18 mouse cellular contexts compared by ENCODE assay signal in the genomic region with DNA sequence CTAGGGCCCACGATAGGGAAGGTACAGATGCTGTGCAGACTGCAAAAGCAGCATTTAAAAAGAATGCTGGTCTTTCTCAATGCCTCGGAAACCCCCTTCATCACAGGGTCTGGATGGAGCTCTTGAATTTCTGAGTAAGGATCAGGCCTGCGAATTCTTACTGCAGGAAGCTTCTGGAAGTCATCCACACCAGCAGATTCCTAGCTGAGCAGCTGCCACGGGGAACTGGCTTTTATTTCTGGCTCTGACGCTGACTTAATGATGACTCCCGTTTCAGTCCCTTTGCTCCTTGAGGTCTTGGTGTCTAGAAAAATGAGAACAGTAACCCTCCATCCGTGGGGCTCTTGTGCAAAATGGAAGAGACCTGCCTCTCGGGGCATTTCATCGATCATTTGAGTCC. TPM values are rescaled to one million over a fixed set of nuclear protein-coding genes. Genes with fewer than 3 reads are reported as not detected.
DNase-seq lines count a peak whose midpoint lies in the region; ATAC-seq and TF ChIP-seq lines count a peak whose summit lies in the region.
"Had no signal": no experiment of that assay in that cellular context is flagged by ENCODE, and none has a peak within 500 bp of the region (broad histone marks: within the 10 kb centered on the region; RNA-seq: fewer than 3 reads in every experiment).

No protein-coding gene starts in this region.

- ATAC-seq in stomach, embryonic 16.5 days (ENCODE audit: insufficient read depth, low FRiP score), result no peak; the same call in 1 of the 2 replicates
- no peak for ATAC-seq in stomach, postnatal 0 days (ENCODE audit: low FRiP score, low TSS enrichment)
- ATAC-seq: forebrain, embryonic 13.5 days had no signal

- no peak overlapping the region for H3K4me2 ChIP-seq in stomach, embryonic 16.5 days (ENCODE audit: low read depth, low read length)
- H3K4me2 ChIP-seq in stomach, postnatal 0 days (replicated peaks; ENCODE audit: low read depth), result no peak overlapping the region
- H3K4me2 ChIP-seq: embryonic facial prominence, embryonic 15.5 days; forebrain, embryonic 13.5 days; hindbrain, embryonic 13.5 days; lung, embryonic 14.5 days had no signal

- TF ChIP-seq EP300 in stomach, postnatal 0 days (optimal IDR thresholded peaks at IDR 0.05), result no peak

- no peaks in the 10 kb centered on the region for H3K27me3 ChIP-seq in stomach, embryonic 16.5 days (ENCODE audit: control insufficient read depth, insufficient read depth, low read length)
- H3K27me3 ChIP-seq in stomach, postnatal 0 days (ENCODE audit: control insufficient read depth, insufficient read depth, low read length), result no peaks in the 10 kb centered on the region
- H3K27me3 ChIP-seq: embryonic facial prominence, embryonic 15.5 days; forebrain, embryonic 13.5 days; hindbrain, embryonic 13.5 days; megakaryocyte, embryonic 14.5 days had no signal

- H3K9ac ChIP-seq in stomach, embryonic 16.5 days (ENCODE audit: low read length), result no peak overlapping the region; the same call in 1 of the 2 replicates
- H3K9ac ChIP-seq in stomach, postnatal 0 days (ENCODE audit: low read length), result no peak overlapping the region
- H3K9ac ChIP-seq: embryonic facial prominence, embryonic 15.5 days; forebrain, embryonic 13.5 days; hindbrain, embryonic 13.5 days; lung, embryonic 14.5 days had no signal

- H3K4me3 ChIP-seq in stomach, embryonic 16.5 days (replicated peaks; ENCODE audit: low read length), result no peak overlapping the region
- H3K4me3 ChIP-seq in stomach, postnatal 0 days (ENCODE audit: low read depth, low read length), result no peak overlapping the region
- H3K4me3 ChIP-seq: embryonic facial prominence, embryonic 15.5 days; forebrain, embryonic 13.5 days; hindbrain, embryonic 13.5 days; megakaryocyte, embryonic 14.5 days had no signal

- DNase-seq in cerebellum, postnatal 14 days, result peak; percentile 23 to 32
- no peak for DNase-seq in cerebellum, adult 8-10 months
- no peak for DNase-seq in stomach, postnatal 0 days (ENCODE audit: low spot score)
- DNase-seq in heart, postnatal 4 days, result peak; percentile 28
- DNase-seq in adrenal gland, adult 2 months, result no peak
- no peak for DNase-seq in adrenal gland, adult (ENCODE audit: inconsistent age in 2 of 2, low spot score in 1 of 2)
- no peak for DNase-seq in spleen, postnatal 36 days (ENCODE audit: low spot score in 2 of 2)
- DNase-seq: adrenal gland, postnatal 10 days; cerebellum, postnatal 25 days; kidney, adult 18-20 months; kidney, postnatal 25 days; lung, embryonic 14.5 days; thymus, postnatal 4 days had no signal

- H3K4me1 ChIP-seq in stomach, embryonic 16.5 days (ENCODE audit: control insufficient read depth, insufficient read depth, low read length), result peaks cover 12% of the 10 kb centered on the region
- no peaks in the 10 kb centered on the region for H3K4me1 ChIP-seq in stomach, postnatal 0 days (replicated peaks; ENCODE audit: control insufficient read depth, insufficient read depth)
- H3K4me1 ChIP-seq: forebrain, embryonic 13.5 days; hindbrain, embryonic 13.5 days; megakaryocyte, embryonic 14.5 days had no signal

- peak overlapping the region; percentile 49; the same call in 1 of the 2 replicates for H3K27ac ChIP-seq in stomach, embryonic 16.5 days (ENCODE audit: low read length)
- H3K27ac ChIP-seq in stomach, postnatal 0 days (replicated peaks), result no peak overlapping the region
- H3K27ac ChIP-seq: embryonic facial prominence, embryonic 15.5 days; forebrain, embryonic 13.5 days; hindbrain, embryonic 13.5 days had no signal

- no peaks in the 10 kb centered on the region for H3K36me3 ChIP-seq in stomach, embryonic 16.5 days (ENCODE audit: control insufficient read depth, insufficient read depth, low read length)
- H3K36me3 ChIP-seq in stomach, postnatal 0 days (ENCODE audit: control insufficient read depth, insufficient read depth, low read length), result no peaks in the 10 kb centered on the region
- H3K36me3 ChIP-seq: embryonic facial prominence, embryonic 15.5 days; hindbrain, embryonic 13.5 days had no signal

- TF ChIP-seq CTCF in stomach, postnatal 0 days (IDR thresholded peaks at IDR 0.05; ENCODE audit: low read depth), result no peak

- H3K9me3 ChIP-seq in stomach, embryonic 16.5 days (replicated peaks; ENCODE audit: control insufficient read depth, low read length), result no peaks in the 10 kb centered on the region
- no peaks in the 10 kb centered on the region for H3K9me3 ChIP-seq in stomach, postnatal 0 days (ENCODE audit: control insufficient read depth, low read length)
- H3K9me3 ChIP-seq: embryonic facial prominence, embryonic 15.5 days; forebrain, embryonic 13.5 days; hindbrain, embryonic 13.5 days; megakaryocyte, embryonic 14.5 days had no signal

- 42% methylated on average over 9 of the region's 9 CpGs for WGBS in stomach, embryonic 16.5 days
- WGBS in stomach, postnatal 0 days, result 44% methylated on average over 9 of the region's 9 CpGs

RNA-seq across cellular contexts. Expression of a gene that starts 39.5 kb away (rescaled TPM):
- polyA plus RNA-seq in stomach, embryonic 16.5 days (2015; fragmentation: Nextera tagmentation; extraction: Ambion mirVana), result 5.5 and 6.4 TPM in 2 replicates
- 2.6 and 3.1 TPM in 2 replicates for polyA plus RNA-seq in stomach, postnatal 0 days (2015; fragmentation: Nextera tagmentation; extraction: Ambion mirVana)
- total RNA-seq in heart, postnatal 4 days (2021), result 10 to 100 TPM; 28.9 to 37.2 TPM
- 1 to 10 TPM; 4.4 to 6.4 TPM for total RNA-seq in adrenal gland, adult 2 months (2021)
- 1.3 and 1.4 TPM in 2 replicates for polyA plus RNA-seq in adrenal gland, adult 2 months (2012; rRNA removed)

Comparison
In these comparisons a context has a peak if more than half of its experiments do, and no peak if none do; other contexts are left out.
1. DNase-seq: peak in cerebellum, postnatal 14 days (2 of 2) and heart, postnatal 4 days (single experiment); none in cerebellum, adult 8-10 months (single experiment), stomach, postnatal 0 days (single experiment), adrenal gland, adult 2 months (single experiment), adrenal gland, adult (0 of 2) and spleen, postnatal 36 days (0 of 2).